Mouse (Mus musculus) hindbrain, embryonic 16.5 days (tissue): ENCODE results near the gene Foxl2. TPM values are rescaled to one million over a fixed set of nuclear protein-coding genes. Genes with fewer than 3 reads are reported as not detected.

Source experiments
- ATAC-seq: fragments of 200-750 bp; cut with Nextera tagmentation; 2 replicates; pipeline ENCODE4 v1.8.0; 2017; ENCODE audit warnings: moderate TSS enrichment, moderate library complexity
- H3K27ac ChIP-seq: fragments of 300-500 bp; sonication (generic); 2 replicates; pipeline ENCODE4 v1.5.1; 2014; ENCODE audit warnings: low read depth, mild to moderate bottlenecking, control low read depth, low read length, moderate library complexity
- H3K27me3 ChIP-seq: fragments of 300-500 bp; sonication (generic); replicated peaks from 2 replicates; pipeline ENCODE4 v1.6.1; 2014; ENCODE audit warnings: low read length; ENCODE audit not compliant: control insufficient read depth, insufficient read depth
- H3K36me3 ChIP-seq: fragments of 300-500 bp; sonication (generic); 2 replicates; pipeline ENCODE4 v1.6.1; 2014; ENCODE audit warnings: mild to moderate bottlenecking, low read length, moderate library complexity, mixed read lengths; ENCODE audit not compliant: control insufficient read depth, insufficient read depth
- H3K4me1 ChIP-seq: fragments of 300-500 bp; sonication (generic); 2 replicates; pipeline ENCODE4 v1.6.1; 2014; ENCODE audit warnings: low read depth, low read length; ENCODE audit not compliant: control insufficient read depth, insufficient read depth
- H3K4me2 ChIP-seq: fragments of 300-500 bp; sonication (generic); 2 replicates; pipeline ENCODE4 v1.6.1; 2014; ENCODE audit warnings: mild to moderate bottlenecking, low read length, control low read depth, moderate library complexity
- H3K4me3 ChIP-seq: fragments of 300-500 bp; sonication (generic); 2 replicates; pipeline ENCODE4 v1.5.1; 2014; ENCODE audit warnings: mild to moderate bottlenecking, low read length, control low read depth, moderate library complexity
- H3K9ac ChIP-seq: fragments of 300-500 bp; sonication (generic); 2 replicates; pipeline ENCODE4 v1.6.1; 2014; ENCODE audit warnings: low read depth, mild to moderate bottlenecking, control low read depth, low read length, moderate library complexity
- H3K9me3 ChIP-seq: fragments of 300-500 bp; sonication (generic); 2 replicates; pipeline ENCODE4 v1.6.1; 2014; ENCODE audit warnings: mild to moderate bottlenecking, low read length, moderate library complexity; ENCODE audit not compliant: control insufficient read depth
- WGBS: fragments of 180-500 bp; shearing (Covaris S2); extraction: QIAGEN DNeasy Blood & Tissue Kit; methylation state at CpG from one replicate; pipeline ENCODE4 v1.1.7; 2014; 5-methylcytosine and 5-hydroxymethylcytosine counted together
- polyA plus RNA-seq: library from polyadenylated mRNA; unstranded; fragments of >200 nt; fragmentation: Nextera tagmentation; extraction: Ambion mirVana; gene quantifications from 2 replicates; pipeline ENCODE4 v1.2.1, GENCODE M21; 2015

The Foxl2 gene
- polyA plus RNA-seq, 1 experiment from 2014 or later = 0.24 TPM

DNA sequence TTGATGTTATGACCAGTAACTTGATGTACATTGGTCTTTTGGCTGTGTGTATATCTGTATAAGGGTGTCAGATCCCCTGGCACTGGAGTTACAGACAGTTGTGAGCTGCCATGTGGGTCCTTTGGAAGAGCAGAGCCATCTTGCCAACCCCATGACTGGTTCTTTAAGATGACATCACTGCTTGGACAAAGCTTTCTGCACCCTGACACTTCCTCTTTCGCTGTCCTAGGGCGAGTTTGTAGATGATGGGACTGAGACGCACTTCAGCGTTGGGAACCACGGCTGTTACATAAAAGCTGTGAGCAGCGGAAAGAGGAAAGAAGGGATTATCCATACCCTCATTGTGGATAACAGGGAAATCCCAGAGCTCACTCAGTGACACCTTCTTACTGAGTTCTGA lies 46.2 kb downstream of the Foxl2 start:
- Histone ChIP-seq H3K4me3 (no peak overlapping the region), H3K36me3 (peaks cover 23% of the 10 kb centered on the region), H3K9ac (no peak overlapping the region), H3K9me3 (no peaks in the 10 kb centered on the region), H3K4me2 (no peak overlapping the region), H3K4me1 (no peaks in the 10 kb centered on the region), H3K27ac (no peak overlapping the region), H3K27me3 (no peaks in the 10 kb centered on the region)
- 92% methylated on average over 6 of the region's 6 CpGs for WGBS
- no peak for ATAC-seq

Other genes starting within 250 kb of the Foxl2 start
- 0.18 TPM in 1 of 2 replicates, not detected in the other for gene Prr23a1, start 112.8 kb upstream of the Foxl2 start, polyA plus RNA-seq
- gene Prr23a2, start 98.8 kb upstream of the Foxl2 start, polyA plus RNA-seq = not detected in 2 replicates
- 0.16 TPM in 1 of 2 replicates, not detected in the other for gene Prr23a3, start 90.5 kb upstream of the Foxl2 start, polyA plus RNA-seq
- not detected in 2 replicates for gene 7420426K07Rik, start 52.2 kb upstream of the Foxl2 start, polyA plus RNA-seq
- 107 and 115 TPM in 2 replicates for gene Faim, start 31.1 kb downstream of the Foxl2 start, polyA plus RNA-seq
- 0.10 and 0.16 TPM in 2 replicates for gene Gm1123, start 80.4 kb downstream of the Foxl2 start, polyA plus RNA-seq
- 2.1 and 2.9 TPM in 2 replicates for gene Pik3cb, start 185.3 kb downstream of the Foxl2 start, polyA plus RNA-seq